Mouse (Mus musculus): Measurements from ENCODE around the gene Rapgef2. TPM values are rescaled to one million over a fixed set of nuclear protein-coding genes. Genes with fewer than 3 reads are reported as not detected.
A peak's percentile ranks its signal among the peaks of the same experiment; 100 is the strongest.

Rapgef2 gene
- polyA plus RNA-seq, 1 experiment = 17.7 TPM

DNA sequence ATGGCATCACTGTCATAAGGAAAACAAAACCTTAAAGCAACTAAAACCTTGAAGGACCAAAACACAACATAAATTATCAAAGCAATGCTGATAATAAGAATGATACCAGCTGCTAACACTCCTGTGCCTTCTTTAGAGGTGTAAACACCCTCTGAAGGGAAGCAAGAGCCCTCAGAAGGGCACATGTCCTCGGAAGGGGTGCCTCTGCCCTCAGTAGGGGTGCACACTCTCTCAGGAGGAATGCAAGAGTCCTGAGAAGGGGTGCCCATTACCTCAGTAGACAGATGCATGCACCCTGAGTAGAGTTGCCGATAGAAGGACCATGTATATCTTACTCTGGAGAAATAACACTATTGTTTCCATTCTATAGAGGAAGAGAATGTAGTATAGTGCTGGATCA lies 79.1 kb downstream of the Rapgef2 start:
- Histone ChIP-seq H3K27me3 (ENCODE audit: control insufficient read depth, insufficient read depth, low read length, poor library complexity, severe bottlenecking) (no peaks in the 10 kb centered on the region), H3K4me1 (ENCODE audit: control insufficient read depth, insufficient read depth, low read length) (peaks cover 4% of the 10 kb centered on the region), H3K27ac (ENCODE audit: insufficient read depth, low read length) (no peak overlapping the region), H3K9ac (ENCODE audit: low read depth, poor library complexity, severe bottlenecking) (no peak overlapping the region), H3K9me3 (replicated peaks; ENCODE audit: control insufficient read depth, insufficient read depth, low read length, poor library complexity, severe bottlenecking) (no peaks in the 10 kb centered on the region), H3K36me3 (ENCODE audit: control insufficient read depth, insufficient read depth, low read length, poor library complexity, severe bottlenecking) (no peaks in the 10 kb centered on the region), H3K4me3 (ENCODE audit: low read depth, low read length) (no peak overlapping the region)
- TF ChIP-seq CTCF (IDR thresholded peaks at IDR 0.05; ENCODE audit: low read depth, low read length) = no peak

DNA sequence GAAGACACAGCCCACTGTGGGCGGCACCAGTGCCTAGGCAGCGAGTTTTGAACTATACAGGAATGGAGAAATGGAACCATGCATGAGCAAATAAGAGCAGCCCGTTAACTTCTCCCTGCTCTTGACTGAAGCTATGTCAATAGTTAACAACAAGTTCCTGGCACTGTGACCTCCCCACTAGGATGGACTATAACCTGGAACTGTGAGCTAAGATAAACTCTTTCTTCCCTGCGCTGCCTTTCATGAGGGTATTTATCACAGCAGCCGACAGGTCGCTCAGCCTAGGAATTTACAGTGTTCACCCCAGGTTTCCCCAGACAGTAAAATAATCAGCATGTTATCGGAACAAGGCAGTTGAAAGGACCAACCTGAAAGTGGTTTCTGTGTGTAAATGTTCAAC lies 79.8 kb downstream of the Rapgef2 start:
- peak overlapping the region; percentile 2; the same call in 1 of the 2 replicates for H3K27ac ChIP-seq (ENCODE audit: insufficient read depth, low read length)
- H3K9ac ChIP-seq (ENCODE audit: low read depth, poor library complexity, severe bottlenecking) = no peak overlapping the region
- no peaks in the 10 kb centered on the region for H3K9me3 ChIP-seq (replicated peaks; ENCODE audit: control insufficient read depth, insufficient read depth, low read length, poor library complexity, severe bottlenecking)
- no peaks in the 10 kb centered on the region for H3K27me3 ChIP-seq (ENCODE audit: control insufficient read depth, insufficient read depth, low read length, poor library complexity, severe bottlenecking)
- no peak overlapping the region for H3K4me3 ChIP-seq (ENCODE audit: low read depth, low read length)
- no peak for TF ChIP-seq CTCF (IDR thresholded peaks at IDR 0.05; ENCODE audit: low read depth, low read length)
- TF ChIP-seq POLR2A (IDR thresholded peaks at IDR 0.05; ENCODE audit: insufficient read depth, low read length) = no peak
- TF ChIP-seq EP300 (IDR thresholded peaks at IDR 0.05; ENCODE audit: insufficient read depth, low read depth, low read length) = no peak
- H3K36me3 ChIP-seq (ENCODE audit: control insufficient read depth, insufficient read depth, low read length, poor library complexity, severe bottlenecking) = no peaks in the 10 kb centered on the region
- peaks cover 4% of the 10 kb centered on the region for H3K4me1 ChIP-seq (ENCODE audit: control insufficient read depth, insufficient read depth, low read length)

DNA sequence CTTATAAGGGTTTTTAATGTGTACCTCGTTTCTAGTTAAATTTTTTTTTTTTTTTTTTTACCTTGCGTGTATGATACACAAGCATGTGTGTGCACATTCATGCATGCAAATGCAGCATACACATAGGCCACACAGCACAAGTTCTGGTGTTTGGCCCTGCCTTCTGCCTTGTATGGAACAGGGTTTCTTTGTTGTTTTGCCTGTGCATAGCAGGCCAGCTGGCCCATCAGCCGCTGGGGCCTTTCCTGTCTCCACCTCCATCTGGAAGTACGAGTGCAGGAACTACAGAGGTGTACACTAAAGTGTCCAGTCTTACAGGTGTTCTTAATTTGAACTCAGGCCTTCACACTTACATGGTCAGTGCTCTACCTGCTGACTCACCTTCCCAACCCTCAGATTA lies 80.3 kb downstream of the Rapgef2 start:
- Histone ChIP-seq H3K27ac (ENCODE audit: insufficient read depth, low read length) (no peak overlapping the region), H3K27me3 (ENCODE audit: control insufficient read depth, insufficient read depth, low read length, poor library complexity, severe bottlenecking) (no peaks in the 10 kb centered on the region)

DNA sequence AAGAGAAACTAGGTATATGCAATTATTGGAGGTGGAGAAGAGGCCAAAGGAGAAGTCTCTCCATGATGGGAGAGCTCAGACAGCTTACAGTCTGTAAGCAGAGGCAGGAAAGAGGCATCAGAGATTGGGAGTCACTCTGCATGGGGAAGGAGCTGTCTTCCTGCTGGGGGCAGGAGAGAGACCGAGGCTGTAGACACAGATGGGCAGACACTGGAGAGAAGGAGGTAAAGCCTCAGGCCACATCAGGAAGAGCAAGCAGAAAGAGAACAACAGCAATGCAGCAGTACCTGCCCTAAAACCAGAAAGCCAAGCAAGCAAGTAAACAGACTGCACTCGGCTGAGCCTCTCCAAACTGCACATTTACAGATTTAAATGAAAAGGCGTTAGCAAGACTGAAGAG lies 81.2 kb downstream of the Rapgef2 start:
- Histone ChIP-seq H3K4me1 (ENCODE audit: control insufficient read depth, insufficient read depth, low read length) (peaks cover 4% of the 10 kb centered on the region), H3K9ac (ENCODE audit: low read depth, poor library complexity, severe bottlenecking) (no peak overlapping the region), H3K9me3 (replicated peaks; ENCODE audit: control insufficient read depth, insufficient read depth, low read length, poor library complexity, severe bottlenecking) (no peaks in the 10 kb centered on the region), H3K36me3 (ENCODE audit: control insufficient read depth, insufficient read depth, low read length, poor library complexity, severe bottlenecking) (no peaks in the 10 kb centered on the region), H3K4me3 (ENCODE audit: low read depth, low read length) (no peak overlapping the region), H3K27me3 (ENCODE audit: control insufficient read depth, insufficient read depth, low read length, poor library complexity, severe bottlenecking) (no peaks in the 10 kb centered on the region), H3K27ac (ENCODE audit: insufficient read depth, low read length) (peak overlapping the region; percentile 81)
- peak; percentile 47 for TF ChIP-seq CTCF (IDR thresholded peaks at IDR 0.05; ENCODE audit: low read depth, low read length)
- TF ChIP-seq EP300 (IDR thresholded peaks at IDR 0.05; ENCODE audit: insufficient read depth, low read depth, low read length) = peak; percentile 77; the same call in 1 of the 2 replicates
- TF ChIP-seq POLR2A (IDR thresholded peaks at IDR 0.05; ENCODE audit: insufficient read depth, low read length) = no peak

More for the DNA sequence above, 80.3 kb downstream of the Rapgef2 start:
- TF ChIP-seq EP300 (IDR thresholded peaks at IDR 0.05; ENCODE audit: insufficient read depth, low read depth, low read length) (no peak), CTCF (IDR thresholded peaks at IDR 0.05; ENCODE audit: low read depth, low read length) (no peak), POLR2A (IDR thresholded peaks at IDR 0.05; ENCODE audit: insufficient read depth, low read length) (no peak)
- peaks cover 4% of the 10 kb centered on the region for H3K4me1 ChIP-seq (ENCODE audit: control insufficient read depth, insufficient read depth, low read length)
- no peaks in the 10 kb centered on the region for H3K36me3 ChIP-seq (ENCODE audit: control insufficient read depth, insufficient read depth, low read length, poor library complexity, severe bottlenecking)
- no peak overlapping the region for H3K9ac ChIP-seq (ENCODE audit: low read depth, poor library complexity, severe bottlenecking)
- no peaks in the 10 kb centered on the region for H3K9me3 ChIP-seq (replicated peaks; ENCODE audit: control insufficient read depth, insufficient read depth, low read length, poor library complexity, severe bottlenecking)
- H3K4me3 ChIP-seq (ENCODE audit: low read depth, low read length) = no peak overlapping the region

DNA sequence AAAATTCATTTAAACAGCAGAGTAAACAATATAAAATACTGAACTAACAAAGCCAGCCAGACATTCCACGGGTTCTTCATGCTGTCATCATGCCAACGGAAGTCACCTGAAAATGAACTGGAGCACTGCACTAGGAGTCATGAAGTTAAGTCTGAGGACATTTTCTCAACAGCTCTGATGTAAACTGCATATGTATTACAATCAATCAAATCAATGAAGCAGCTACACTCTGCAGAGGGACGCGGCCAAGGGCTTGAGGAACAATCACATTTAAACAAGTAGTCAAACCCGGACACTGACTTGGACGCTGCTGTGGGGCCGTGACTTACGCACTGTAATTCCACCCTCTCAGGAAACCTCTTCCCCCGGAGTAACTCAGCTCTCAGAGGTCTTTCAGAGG lies 82.1 kb downstream of the Rapgef2 start:
- Histone ChIP-seq H3K4me1 (ENCODE audit: control insufficient read depth, insufficient read depth, low read length) (peaks cover 4% of the 10 kb centered on the region), H3K9me3 (replicated peaks; ENCODE audit: control insufficient read depth, insufficient read depth, low read length, poor library complexity, severe bottlenecking) (no peaks in the 10 kb centered on the region), H3K27me3 (ENCODE audit: control insufficient read depth, insufficient read depth, low read length, poor library complexity, severe bottlenecking) (no peaks in the 10 kb centered on the region), H3K36me3 (ENCODE audit: control insufficient read depth, insufficient read depth, low read length, poor library complexity, severe bottlenecking) (no peaks in the 10 kb centered on the region), H3K27ac (ENCODE audit: insufficient read depth, low read length) (no peak overlapping the region), H3K4me3 (ENCODE audit: low read depth, low read length) (no peak overlapping the region), H3K9ac (ENCODE audit: low read depth, poor library complexity, severe bottlenecking) (no peak overlapping the region)
- TF ChIP-seq EP300 (IDR thresholded peaks at IDR 0.05; ENCODE audit: insufficient read depth, low read depth, low read length) = no peak
- TF ChIP-seq CTCF (IDR thresholded peaks at IDR 0.05; ENCODE audit: low read depth, low read length) = no peak
- TF ChIP-seq POLR2A (IDR thresholded peaks at IDR 0.05; ENCODE audit: insufficient read depth, low read length) = no peak

DNA sequence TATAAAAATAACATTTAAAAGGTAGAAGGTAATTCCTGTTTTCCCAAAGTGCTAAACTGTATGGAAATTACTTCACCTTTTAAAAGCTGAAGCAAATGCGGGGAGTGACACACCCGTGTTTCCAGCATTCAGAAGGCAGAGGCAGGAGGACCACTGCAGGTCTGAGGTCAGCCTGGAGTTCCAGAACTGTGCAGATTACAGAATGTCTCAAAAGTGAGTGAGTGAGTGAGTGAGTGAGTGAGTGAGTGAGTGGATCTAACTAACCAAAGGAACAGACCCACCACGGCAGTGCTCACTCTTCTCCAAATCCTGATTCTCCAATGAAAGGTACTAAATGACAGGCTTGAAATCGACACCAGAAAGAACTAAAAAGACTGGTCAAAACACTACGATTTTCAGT lies 82.5 kb downstream of the Rapgef2 start:
- Histone ChIP-seq H3K4me1 (ENCODE audit: control insufficient read depth, insufficient read depth, low read length) (peaks cover 4% of the 10 kb centered on the region), H3K27me3 (ENCODE audit: control insufficient read depth, insufficient read depth, low read length, poor library complexity, severe bottlenecking) (no peaks in the 10 kb centered on the region), H3K4me3 (ENCODE audit: low read depth, low read length) (no peak overlapping the region), H3K27ac (ENCODE audit: insufficient read depth, low read length) (no peak overlapping the region), H3K36me3 (ENCODE audit: control insufficient read depth, insufficient read depth, low read length, poor library complexity, severe bottlenecking) (no peaks in the 10 kb centered on the region), H3K9me3 (replicated peaks; ENCODE audit: control insufficient read depth, insufficient read depth, low read length, poor library complexity, severe bottlenecking) (no peaks in the 10 kb centered on the region), H3K9ac (ENCODE audit: low read depth, poor library complexity, severe bottlenecking) (no peak overlapping the region)
- TF ChIP-seq CTCF (IDR thresholded peaks at IDR 0.05; ENCODE audit: low read depth, low read length) (no peak), POLR2A (IDR thresholded peaks at IDR 0.05; ENCODE audit: insufficient read depth, low read length) (no peak), EP300 (IDR thresholded peaks at IDR 0.05; ENCODE audit: insufficient read depth, low read depth, low read length) (no peak)

Measured in ES-Bruce4 (cell line).